Mouse (Mus musculus) colon, adult 2 months (tissue): Measurements from ENCODE around the gene Olfr477. TPM values are rescaled to one million over a fixed set of nuclear protein-coding genes. Genes with fewer than 3 reads are reported as not detected.

Source experiments
- polyA plus RNA-seq: library from polyadenylated mRNA; depleted of rRNA; stranded (reverse); fragments of >200 nt; gene quantifications from 2 replicates; pipeline ENCODE4 v1.2.3, GENCODE M21; 2012; rRNA removed

Gene Olfr477
- polyA plus RNA-seq: not detected in 2 replicates

GRCm38 (mm10) chr7:107986393-107986792, at the start of gene Olfr477:
TSS of gene Olfr477 (plus strand) at chr7:107986693.

GRCm38 (mm10) chr7:107954343-107954742, 32.1 kb upstream of the Olfr477 start, which contains the start of gene Olfr474:
TSS of gene Olfr474 (plus strand) at chr7:107954643.

GRCm38 (mm10) chr7:107964503-107964902, 22.0 kb upstream of the Olfr477 start, which contains the start of gene Olfr476:
TSS of gene Olfr476 (plus strand) at chr7:107964803.

GRCm38 (mm10) chr7:108033889-108034288, 47.4 kb downstream of the Olfr477 start, which contains the start of gene Olfr478:
TSS of gene Olfr478 (minus strand) at chr7:108033989.

Other genes starting within 250 kb of the Olfr477 start
- not detected in 2 replicates for gene Cyb5r2, start 228.7 kb upstream of the Olfr477 start, polyA plus RNA-seq
- not detected in 2 replicates for gene Ovch2, start 185.5 kb upstream of the Olfr477 start, polyA plus RNA-seq
- not detected in 2 replicates for gene Olfr467, start 174.4 kb upstream of the Olfr477 start, polyA plus RNA-seq
- gene Olfr469, start 161.2 kb upstream of the Olfr477 start, polyA plus RNA-seq: not detected in 2 replicates
- gene Olfr470, start 139.2 kb upstream of the Olfr477 start, polyA plus RNA-seq: not detected in 2 replicates
- not detected in 2 replicates for gene Olfr472, start 88.8 kb upstream of the Olfr477 start, polyA plus RNA-seq
- gene Olfr473, start 56.2 kb upstream of the Olfr477 start, polyA plus RNA-seq: not detected in 2 replicates
- gene Olfr474, start 32.0 kb upstream of the Olfr477 start, polyA plus RNA-seq: not detected in 2 replicates
- gene Olfr476, start 21.9 kb upstream of the Olfr477 start, polyA plus RNA-seq: not detected in 2 replicates
- not detected in 2 replicates for gene Olfr478, start 47.3 kb downstream of the Olfr477 start, polyA plus RNA-seq
- not detected in 2 replicates for gene Olfr479, start 64.0 kb downstream of the Olfr477 start, polyA plus RNA-seq
- not detected in 2 replicates for gene Olfr480, start 80.7 kb downstream of the Olfr477 start, polyA plus RNA-seq
- gene Olfr481, start 93.2 kb downstream of the Olfr477 start, polyA plus RNA-seq: not detected in 2 replicates
- gene Olfr482, start 110.9 kb downstream of the Olfr477 start, polyA plus RNA-seq: not detected in 2 replicates
- gene Olfr483, start 114.2 kb downstream of the Olfr477 start, polyA plus RNA-seq: not detected in 2 replicates
- not detected in 2 replicates for gene Olfr484, start 140.8 kb downstream of the Olfr477 start, polyA plus RNA-seq
- gene Olfr485, start 173.2 kb downstream of the Olfr477 start, polyA plus RNA-seq: not detected in 2 replicates
- gene Olfr486, start 186.0 kb downstream of the Olfr477 start, polyA plus RNA-seq: not detected in 2 replicates
- gene Olfr487, start 227.9 kb downstream of the Olfr477 start, polyA plus RNA-seq: not detected in 2 replicates